Mouse (Mus musculus) cortical plate, adult 2 months (tissue): ENCODE data around the gene Dnmt3a.

Experiments
- CTCF ChIP-seq: fragments of 200-500 bp; IDR thresholded peaks from 2 replicates; pipeline ENCODE4 v1.5.1; 2011; ENCODE audit warnings: mild to moderate bottlenecking, control low read depth, low read length; ENCODE audit not compliant: insufficient read depth; ENCODE audit errors: extremely low read depth
- POLR2A ChIP-seq: fragments of 200-500 bp; IDR thresholded peaks from 2 replicates; pipeline ENCODE4 v1.6.1; 2011; ENCODE audit warnings: mild to moderate bottlenecking, low read length, control low read depth; ENCODE audit not compliant: insufficient read depth; ENCODE audit errors: extremely low read depth

- TF ChIP-seq CTCF (no peak), POLR2A (no peak)
These were observed 35.3 kb downstream of the Dnmt3a start for GRCm38 (mm10) chr12:3841121-3841520.
